Mouse (Mus musculus) c-Kit-positive CD71-positive TER-119-negative erythroid progenitor cells, embryonic 14.5 days (primary cell): ENCODE data around the gene AC134908.4.
"Not testable (repeated sequence)": the region's sequence is repeated elsewhere in the genome, so short reads cannot be mapped to it uniquely, and the experiment has no call there.

Experiments
- DNase-seq: peaks from one replicate; pipeline ENCODE4 v3.0.0-alpha.2; 2013; ENCODE audit warnings: low read depth

The AC134908.4 gene

GRCm38 (mm10) chr17:25808028-25808427 lies 12.6 kb upstream of the AC134908.4 start:
- no peak for DNase-seq

- DNase-seq: not testable (repeated sequence)
These were observed 12.0 kb upstream of the AC134908.4 start for GRCm38 (mm10) chr17:25807452-25807851.

- no peak for DNase-seq
These were observed 11.0 kb upstream of the AC134908.4 start for GRCm38 (mm10) chr17:25806507-25806906.

DNA sequence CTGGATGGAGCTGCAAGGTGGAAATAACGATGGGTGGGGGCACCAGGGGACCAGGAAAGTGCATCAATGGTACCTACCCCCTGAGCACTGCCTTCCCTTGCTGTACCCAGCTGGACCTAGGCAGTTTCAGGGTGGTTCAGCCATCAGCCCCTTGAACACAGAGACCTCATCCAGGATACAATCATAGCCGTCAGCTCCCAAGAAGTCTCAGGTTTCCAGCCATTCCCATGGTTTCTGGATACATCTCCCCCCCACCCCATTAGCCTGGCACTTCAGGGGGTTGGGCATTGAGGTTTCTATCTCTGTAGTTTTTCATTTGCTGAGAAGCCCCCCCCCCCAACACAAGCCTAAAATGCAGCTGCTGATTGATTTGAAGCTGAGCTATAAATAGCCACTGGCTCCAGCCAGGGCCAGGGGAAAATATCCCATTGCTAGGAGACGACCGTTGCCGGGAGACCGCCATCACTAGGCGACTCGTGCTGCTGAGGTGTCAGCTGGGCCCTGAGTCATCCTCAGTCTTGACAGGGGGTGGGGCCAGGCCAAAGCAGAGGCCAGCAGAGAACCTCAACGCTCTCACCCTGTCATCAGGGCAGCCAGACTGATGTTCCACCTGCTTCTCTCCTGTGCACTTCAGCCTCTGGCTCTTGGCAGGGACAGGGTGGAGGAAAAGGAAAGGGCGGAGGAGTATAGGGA lies 7.5 kb upstream of the AC134908.4 start:
- no peak for DNase-seq

- DNase-seq: peak; percentile 73
These were observed 5.6 kb upstream of the AC134908.4 start for GRCm38 (mm10) chr17:25801029-25801428.

DNA sequence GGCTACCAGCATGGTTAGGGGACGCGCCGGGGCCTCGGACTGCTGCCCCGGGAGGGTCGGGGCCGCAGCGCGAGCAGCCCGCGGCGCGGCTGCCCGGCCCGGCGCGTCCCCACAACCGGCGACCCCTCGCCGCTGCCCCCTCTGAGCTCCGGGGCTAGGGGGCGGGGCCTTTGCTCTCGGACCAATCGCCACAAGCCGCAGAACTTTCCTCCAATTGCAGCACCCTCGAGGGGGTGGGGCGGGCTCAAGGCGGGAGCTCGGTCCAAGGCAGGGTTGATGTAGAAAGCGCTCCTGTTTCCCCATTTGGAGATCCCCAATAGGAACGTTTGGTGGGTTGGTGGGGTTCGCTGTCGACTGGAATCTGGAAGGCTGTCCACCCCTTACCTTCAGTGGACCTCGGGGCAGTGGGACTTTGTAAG lies 1.5 kb upstream of the AC134908.4 start, which contains the start of gene Metrn:
Metrn (minus strand) TSS at position 186 of the 419 bp plus-strand sequence.
- peak; percentile 77 for DNase-seq

- no peak for DNase-seq
These were observed 832 bp upstream of the AC134908.4 start for GRCm38 (mm10) chr17:25796211-25796771.

DNA sequence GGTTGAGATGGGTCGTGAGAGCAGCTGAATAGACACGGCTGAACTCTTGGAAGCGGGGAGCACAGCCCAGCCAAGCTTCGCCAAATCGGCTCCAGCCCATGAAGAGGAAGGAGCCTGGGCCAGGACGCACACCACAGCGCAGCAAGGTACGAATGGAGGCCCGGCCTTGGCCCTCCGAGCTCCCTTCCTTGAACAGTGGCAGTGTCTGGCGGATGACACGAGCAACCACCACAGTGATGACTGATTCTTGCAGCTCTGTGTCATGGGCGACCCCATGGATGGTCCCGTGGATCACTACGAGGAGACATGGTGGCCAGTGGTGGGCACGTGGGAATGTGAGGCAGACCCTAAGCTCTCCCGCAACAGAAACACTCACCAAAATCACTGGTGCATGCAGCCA lies 461 bp downstream of the AC134908.4 start:
- no peak for DNase-seq

DNA sequence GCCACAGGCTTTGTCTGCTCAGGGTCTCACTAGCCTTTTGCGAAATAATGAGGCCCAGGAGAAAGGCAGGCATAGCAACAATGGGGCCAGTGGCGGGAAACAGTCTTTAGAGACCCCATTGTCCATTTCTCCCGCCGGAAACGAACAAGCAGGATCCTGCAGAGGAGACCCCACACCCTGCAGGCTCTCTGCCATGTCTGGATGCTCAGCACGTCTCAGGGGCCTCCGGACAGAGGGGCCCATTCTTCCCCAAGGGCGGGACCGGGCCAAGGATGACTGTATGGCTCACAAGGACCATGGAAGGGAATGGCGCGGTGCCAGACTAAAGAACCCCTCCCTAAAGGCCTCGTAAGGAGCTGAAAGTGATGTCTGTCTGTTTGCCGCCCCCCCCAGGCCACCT lies 1.3 kb downstream of the AC134908.4 start:
- DNase-seq: no peak

DNA sequence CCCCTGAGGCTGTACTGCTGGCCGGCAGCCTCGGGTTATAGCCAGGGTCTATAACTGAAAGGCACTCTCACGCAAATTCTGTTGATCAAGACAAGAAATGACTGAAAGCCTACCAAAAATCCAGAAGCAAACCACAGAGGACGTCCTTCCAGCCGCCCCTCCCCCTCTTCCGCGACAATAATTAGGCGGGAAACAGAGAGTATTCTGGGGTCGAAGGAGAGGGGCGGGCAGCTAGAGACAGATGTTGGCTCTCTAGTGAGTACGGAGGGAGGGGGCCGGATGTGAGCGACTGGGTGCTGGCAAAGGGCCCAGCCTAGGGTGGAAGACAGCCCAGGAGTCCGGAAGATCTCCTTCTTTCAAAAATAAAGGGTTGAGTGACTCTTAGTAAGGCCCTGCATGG lies 2.8 kb downstream of the AC134908.4 start, which contains the start of gene Fam173a:
Fam173a (minus strand) TSS at position 287 of the 400 bp plus-strand sequence.
- DNase-seq: peak; percentile 46

DNA sequence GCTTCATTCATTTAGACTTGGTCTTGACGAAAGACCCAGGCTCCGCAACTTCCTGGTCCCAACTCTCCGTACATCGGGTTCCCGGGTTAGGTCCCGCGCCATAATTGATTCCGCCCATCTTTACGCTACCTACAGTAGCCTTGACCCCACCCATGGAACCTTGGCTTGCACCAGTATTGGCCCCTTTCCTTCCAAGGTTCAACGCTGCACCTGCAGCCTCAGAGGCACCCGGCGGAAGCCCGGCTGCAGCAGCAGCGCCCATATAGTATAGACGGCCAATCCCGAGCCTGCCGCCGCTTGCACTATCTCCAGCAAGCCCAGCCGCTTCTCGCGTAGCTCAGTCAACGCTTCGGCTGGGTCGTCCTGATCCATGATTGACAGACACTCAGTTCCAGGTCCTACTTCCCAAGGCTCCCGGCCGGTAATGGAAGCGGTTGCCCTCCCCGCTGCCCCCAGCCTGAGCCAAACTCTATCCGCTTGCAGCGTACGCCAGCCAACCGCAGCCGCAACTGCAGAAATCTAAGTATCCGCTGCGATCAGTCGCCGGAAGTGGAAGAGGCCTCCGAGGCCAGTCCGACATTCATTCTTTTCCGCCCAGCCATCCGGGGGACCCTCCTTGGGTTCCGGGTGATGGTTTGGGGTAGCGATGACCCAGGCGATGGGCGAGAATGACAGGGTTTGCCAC lies 3.5 kb downstream of the AC134908.4 start:
- DNase-seq: peak; percentile 82

- DNase-seq: no peak
These were observed 4.1 kb downstream of the AC134908.4 start for GRCm38 (mm10) chr17:25791320-25791842.

- DNase-seq: no peak
These were observed 8.5 kb downstream of the AC134908.4 start for GRCm38 (mm10) chr17:25786781-25787504.

- DNase-seq: no peak
These were observed 9.2 kb downstream of the AC134908.4 start, which contains the start of gene Ccdc78 for GRCm38 (mm10) chr17:25786280-25786679. Ccdc78 (plus strand) TSS chr17:25786580.

- peak; percentile 94 for DNase-seq
These were observed 10.1 kb downstream of the AC134908.4 start, which contains the start of gene Haghl for GRCm38 (mm10) chr17:25785281-25785745. Haghl (minus strand) TSS chr17:25785673.

- no peak for DNase-seq
These were observed 11.4 kb downstream of the AC134908.4 start for GRCm38 (mm10) chr17:25783861-25784574.

GRCm38 (mm10) chr17:25783086-25783485 lies 12.4 kb downstream of the AC134908.4 start:
- DNase-seq: no peak

GRCm38 (mm10) chr17:25781339-25781738 lies 14.1 kb downstream of the AC134908.4 start:
- no peak for DNase-seq

DNA sequence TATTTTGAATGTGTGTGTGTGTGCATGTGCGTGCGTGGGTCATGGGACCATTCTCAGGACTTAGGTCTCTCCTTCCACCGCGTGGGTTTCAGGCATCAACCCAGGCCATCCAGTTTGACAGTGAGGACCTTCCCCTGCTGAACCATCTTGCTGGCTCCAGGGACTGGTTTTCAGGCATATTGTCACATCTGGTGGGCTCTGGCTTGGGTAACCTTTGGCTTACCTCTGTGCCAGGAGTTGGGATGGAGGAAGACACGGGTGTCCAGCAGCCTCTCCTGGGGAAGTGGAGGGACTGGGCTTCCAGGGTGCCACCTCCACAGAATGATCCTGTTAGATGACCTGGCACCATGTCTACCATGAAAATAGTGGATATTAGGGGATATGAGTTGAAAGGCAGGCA lies 17.5 kb downstream of the AC134908.4 start:
- DNase-seq: no peak

DNA sequence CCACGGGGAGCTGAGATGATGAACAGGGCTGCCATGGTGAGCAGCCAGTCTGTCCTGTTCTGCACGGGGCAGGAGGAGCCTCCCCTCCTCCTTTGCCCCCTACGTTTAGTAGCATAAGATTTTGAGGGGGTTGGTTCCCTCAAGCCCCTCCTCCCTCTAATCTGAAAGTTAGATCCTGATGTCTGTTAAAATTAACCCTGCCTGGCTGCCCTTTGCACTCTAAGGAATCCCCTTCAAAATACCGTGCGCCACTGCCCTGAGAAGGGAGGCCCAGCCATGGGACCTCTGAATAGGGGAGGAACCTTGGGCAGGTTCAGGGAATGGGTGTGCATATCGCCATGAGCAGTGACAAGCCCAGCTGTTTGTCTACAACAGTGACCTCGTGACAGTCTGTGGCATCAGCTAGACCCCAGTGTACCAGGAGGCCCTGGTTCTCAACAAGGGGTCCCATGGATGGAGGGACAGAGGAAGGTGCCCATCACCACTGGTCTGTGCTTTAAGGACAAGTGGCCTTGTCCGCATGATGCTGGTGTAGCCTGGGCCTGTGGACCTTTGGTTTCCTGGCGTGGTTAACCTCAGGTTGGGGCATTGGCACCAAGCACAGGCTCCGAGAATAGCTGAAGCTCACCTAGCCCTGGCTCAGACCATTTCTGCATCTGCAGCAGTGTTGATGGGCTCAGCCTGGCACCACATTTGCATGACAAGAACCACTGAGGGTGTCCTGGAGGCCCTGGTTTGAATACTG lies 20.0 kb downstream of the AC134908.4 start:
- DNase-seq: no peak
